Mouse (Mus musculus) embryo, embryonic 9.5 days (tissue): ENCODE data around the gene Ssr1.

Experiments used
- DNase-seq: peaks from one replicate; pipeline ENCODE4 v3.0.0-alpha.2; 2017; ENCODE audit errors: extremely low spot score

Gene Ssr1

GRCm38 (mm10) chr13:37918336-37919261 lies 75.4 kb downstream of the Ssr1 start:
- DNase-seq = no peak
